Mouse (Mus musculus) lung, postnatal 0 days (tissue): ENCODE measurements around the gene Gm42417.

Source experiments
- CTCF ChIP-seq: IDR thresholded peaks from 2 replicates; pipeline ENCODE4 v1.5.1; 2016; ENCODE audit warnings: antibody characterized with exemption, mild to moderate bottlenecking
- EP300 ChIP-seq: IDR thresholded peaks from 2 replicates; pipeline ENCODE4 v1.6.1; 2016; ENCODE audit warnings: antibody characterized with exemption, mild to moderate bottlenecking, control low read depth

GRCm38 (mm10) chr1:36564101-36564500, 24.9 kb upstream of the Gm42417 start:
- no peak for TF ChIP-seq CTCF
- TF ChIP-seq EP300: no peak
